Mouse (Mus musculus): ENCODE data around the gene Isca2. TPM values are rescaled to one million over a fixed set of nuclear protein-coding genes. Genes with fewer than 3 reads are reported as not detected.

Isca2 gene
- total RNA-seq (2017) = 29.6 and 39.9 TPM in 2 replicates

DNA sequence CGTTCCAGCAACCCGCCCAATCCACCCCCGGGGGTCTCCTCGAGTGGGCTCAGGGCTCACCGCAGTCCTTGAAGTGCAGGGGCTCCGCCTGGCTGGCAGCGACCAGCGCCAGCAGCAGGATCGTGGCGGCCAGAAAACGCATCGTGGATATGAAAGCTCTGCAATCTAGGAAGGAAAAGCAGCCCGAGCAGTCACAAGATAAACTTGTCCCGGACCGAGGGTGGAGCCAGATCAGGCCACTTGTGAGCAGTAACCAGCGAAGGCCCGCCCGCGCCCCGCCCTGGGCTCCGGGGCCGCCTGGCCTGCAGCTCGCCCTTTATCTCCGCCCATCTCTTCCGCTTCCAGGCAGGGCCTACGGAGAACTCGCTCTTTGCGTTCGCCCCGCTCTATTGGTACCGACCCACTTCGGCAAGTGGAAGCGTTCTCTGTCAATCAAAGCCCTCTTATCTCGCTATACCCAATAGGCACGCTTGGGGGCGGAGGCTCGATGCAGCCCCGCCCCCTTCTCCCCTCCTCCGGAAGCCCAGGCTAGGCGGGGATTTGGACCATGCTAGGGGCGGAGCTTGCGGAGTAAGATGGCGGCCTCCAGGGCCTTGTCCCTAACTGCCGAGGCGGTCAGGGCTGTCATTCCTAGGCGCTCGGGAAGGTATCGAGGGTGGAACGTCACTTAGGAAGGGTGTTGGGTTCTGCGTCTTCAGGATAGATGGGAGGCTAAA, at the start of gene Isca2, which contains the start of gene Npc2:
Isca2 (plus strand) TSS at position 526 of the 716 bp plus-strand sequence.
Npc2 (minus strand) TSS at position 427 of the 716 bp plus-strand sequence.
- peak; percentile 97 for ATAC-seq (ENCODE audit: extremely low read depth, insufficient number of reproducible peaks, low FRiP score, poor library complexity, severe bottlenecking)

DNA sequence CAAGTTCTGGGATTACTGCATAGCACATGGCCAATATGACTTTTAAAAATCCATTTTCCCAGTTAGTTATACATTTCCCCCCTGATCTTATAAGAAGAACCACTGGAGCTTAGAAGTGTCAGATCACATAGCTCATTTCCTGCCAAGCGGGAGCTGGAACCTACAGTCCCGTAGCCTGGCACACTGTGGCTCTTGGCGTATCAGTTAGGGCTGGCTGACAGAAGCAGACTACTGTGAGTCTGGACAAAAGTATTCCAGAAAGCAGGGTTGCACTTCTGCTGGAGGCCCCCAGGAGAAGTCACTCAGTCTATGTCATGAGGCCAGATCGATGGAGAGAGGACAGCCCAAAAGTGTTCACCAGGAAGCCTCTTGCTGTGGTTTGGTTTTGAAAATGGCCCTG, 46.7 kb upstream of the Isca2 start:
- ATAC-seq (ENCODE audit: extremely low read depth, insufficient number of reproducible peaks, low FRiP score, poor library complexity, severe bottlenecking) = no peak

DNA sequence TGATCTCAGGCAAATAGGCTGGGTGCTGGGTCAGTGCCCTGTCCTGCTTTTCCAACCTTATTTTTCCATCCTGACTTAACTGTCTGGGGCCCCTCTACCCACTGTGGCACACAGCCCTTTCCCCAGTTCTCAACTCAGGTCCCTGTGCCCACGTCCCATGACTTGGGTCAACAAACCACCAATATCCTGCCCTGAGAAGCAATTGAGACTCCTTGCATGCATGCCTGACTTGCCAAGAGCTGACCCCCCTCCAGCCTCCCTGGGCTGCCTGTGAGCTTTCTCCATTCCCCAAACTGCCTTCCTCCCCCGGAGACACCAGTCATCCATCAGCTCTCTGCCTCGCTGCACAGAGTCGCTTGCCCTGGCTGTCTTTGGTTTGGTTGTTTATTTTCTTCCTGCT, 46.1 kb upstream of the Isca2 start:
- ATAC-seq (ENCODE audit: extremely low read depth, insufficient number of reproducible peaks, low FRiP score, poor library complexity, severe bottlenecking) = no peak

DNA sequence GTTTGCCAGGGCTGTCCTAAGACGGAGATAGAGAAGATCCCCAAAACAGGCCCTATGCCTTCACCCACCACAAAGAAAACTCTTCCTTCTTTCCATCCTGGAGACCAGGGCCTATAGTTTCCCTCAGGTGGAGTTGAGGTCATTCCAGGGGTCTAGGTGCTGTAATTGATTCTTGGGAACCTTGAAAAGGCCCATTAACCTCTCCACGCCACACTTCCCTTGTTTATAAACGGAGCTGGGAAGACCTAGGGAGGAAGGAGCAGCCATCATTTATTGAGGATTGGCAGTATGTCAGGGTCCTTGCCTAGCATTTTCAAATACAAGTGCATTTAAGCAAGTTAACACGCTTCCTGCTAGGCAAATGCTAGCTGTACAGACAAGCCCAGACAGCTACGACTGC, 45.6 kb upstream of the Isca2 start:
- no peak for ATAC-seq (ENCODE audit: extremely low read depth, insufficient number of reproducible peaks, low FRiP score, poor library complexity, severe bottlenecking)

DNA sequence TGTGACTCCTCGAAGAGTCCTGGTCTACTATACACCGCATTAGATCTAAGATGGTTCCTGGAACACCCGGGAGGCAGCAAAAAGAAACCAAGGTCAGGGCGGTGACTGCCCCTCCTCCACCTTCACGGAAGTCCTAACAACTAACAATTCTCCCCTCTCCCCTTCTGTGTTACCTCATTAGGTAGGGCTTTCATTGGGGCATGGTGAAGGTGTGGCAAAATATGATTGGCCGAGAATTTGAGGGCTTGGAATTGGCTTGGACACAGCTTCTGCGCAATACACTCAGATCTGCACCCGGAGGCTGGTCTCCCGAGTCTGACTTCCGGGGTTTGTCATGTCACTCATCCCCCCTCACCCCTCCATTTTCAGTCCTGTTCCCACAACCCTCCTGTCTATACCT, 44.6 kb upstream of the Isca2 start:
- ATAC-seq (ENCODE audit: extremely low read depth, insufficient number of reproducible peaks, low FRiP score, poor library complexity, severe bottlenecking) = no peak

DNA sequence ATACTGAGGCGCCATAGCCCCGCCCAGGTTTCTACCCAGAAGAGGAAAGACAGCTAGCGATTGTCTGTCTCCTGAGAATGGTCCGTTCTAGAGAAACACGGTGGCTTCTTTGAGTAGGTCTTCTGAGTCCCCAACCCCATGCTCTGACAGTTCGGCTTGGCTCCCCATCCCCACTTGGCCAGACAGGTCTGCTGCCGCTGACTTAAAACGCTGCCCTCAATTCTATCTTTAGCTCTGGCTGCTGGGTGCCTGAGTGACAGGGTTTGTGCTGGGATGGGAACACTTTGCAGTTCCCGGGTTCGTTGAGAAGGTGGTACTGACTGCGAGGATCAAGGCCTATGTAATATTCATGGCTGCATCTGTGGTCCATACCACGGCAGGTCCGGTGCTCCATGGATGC, 39.7 kb upstream of the Isca2 start:
- ATAC-seq (ENCODE audit: extremely low read depth, insufficient number of reproducible peaks, low FRiP score, poor library complexity, severe bottlenecking) = no peak

DNA sequence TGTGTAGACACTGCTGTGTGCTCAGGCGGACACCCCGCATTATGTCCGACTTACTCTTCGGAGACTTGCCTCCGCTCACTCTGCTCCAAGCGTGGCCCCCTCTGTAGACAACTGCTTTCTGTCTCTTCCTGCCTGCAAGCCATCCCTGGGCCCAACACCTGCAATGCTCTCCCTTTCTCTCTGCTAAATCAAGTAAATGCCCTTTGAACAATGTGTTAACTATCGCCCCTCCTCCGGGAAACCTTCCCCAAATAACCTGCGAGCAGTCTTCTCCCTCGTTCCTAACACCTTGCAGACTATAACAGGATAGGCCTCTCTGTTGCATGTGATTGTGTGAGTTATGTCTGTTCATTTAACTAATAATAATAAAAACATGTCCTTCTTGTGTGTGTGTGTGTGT, 29.6 kb upstream of the Isca2 start:
- no peak for ATAC-seq (ENCODE audit: extremely low read depth, insufficient number of reproducible peaks, low FRiP score, poor library complexity, severe bottlenecking)

DNA sequence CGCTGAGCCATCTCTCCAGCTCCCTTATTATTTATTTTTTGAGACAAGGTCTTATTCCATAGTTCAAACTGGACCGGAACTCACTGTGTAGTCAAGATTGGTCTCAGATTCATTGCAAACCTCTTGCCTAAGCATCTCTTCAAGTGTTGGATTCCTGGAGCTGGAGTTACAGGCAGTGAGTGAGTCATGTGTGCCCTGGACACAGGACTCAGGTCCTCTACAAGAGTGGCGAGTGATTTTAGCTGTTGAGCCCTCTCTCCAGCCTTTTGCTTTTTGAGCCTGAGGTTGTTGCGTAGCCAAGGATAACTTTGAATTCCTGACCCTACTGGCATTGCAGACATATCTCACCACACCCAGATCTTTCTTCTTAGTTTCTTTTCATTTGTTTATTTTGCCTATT, 27.4 kb upstream of the Isca2 start:
- no peak for ATAC-seq (ENCODE audit: extremely low read depth, insufficient number of reproducible peaks, low FRiP score, poor library complexity, severe bottlenecking)

DNA sequence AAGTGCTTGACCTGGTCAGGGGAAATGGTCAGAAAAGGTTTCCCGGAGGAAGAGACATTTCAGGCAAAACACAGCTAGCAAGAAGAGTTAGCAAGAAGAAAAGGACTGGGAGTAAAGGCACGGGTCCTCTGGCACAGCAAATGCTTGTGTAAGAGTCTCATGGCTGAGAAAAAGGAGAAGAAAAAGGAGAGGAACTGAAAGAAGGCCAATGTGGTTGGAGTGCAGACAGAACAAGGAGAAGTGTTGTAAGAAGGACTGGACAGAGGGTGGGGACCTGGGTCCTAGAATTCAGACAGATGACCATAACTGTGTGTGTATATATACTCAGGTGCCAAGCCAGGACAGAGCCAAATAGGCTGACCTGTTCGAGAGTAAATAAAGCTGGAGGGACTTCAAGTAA, 24.9 kb upstream of the Isca2 start:
- no peak for ATAC-seq (ENCODE audit: extremely low read depth, insufficient number of reproducible peaks, low FRiP score, poor library complexity, severe bottlenecking)

DNA sequence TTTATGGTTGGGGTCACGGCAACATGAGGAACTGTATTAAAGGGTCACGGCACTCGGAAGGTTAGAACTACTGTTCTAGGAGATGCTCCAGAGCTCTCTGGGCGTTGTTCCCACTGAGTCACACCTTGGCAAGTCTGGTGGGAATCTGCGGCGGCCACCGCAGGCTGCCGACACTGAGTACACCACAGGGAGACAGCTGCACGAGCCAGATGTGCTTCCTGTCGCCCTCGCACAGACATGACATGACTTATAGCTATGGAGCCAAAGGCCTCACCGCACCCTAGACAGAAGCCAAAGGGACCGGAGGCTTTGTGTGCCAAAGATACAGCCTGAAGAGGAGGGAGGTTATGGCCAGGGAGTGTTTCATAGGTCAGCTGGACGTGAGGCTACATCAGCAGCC, 22.4 kb upstream of the Isca2 start:
- no peak for ATAC-seq (ENCODE audit: extremely low read depth, insufficient number of reproducible peaks, low FRiP score, poor library complexity, severe bottlenecking)

DNA sequence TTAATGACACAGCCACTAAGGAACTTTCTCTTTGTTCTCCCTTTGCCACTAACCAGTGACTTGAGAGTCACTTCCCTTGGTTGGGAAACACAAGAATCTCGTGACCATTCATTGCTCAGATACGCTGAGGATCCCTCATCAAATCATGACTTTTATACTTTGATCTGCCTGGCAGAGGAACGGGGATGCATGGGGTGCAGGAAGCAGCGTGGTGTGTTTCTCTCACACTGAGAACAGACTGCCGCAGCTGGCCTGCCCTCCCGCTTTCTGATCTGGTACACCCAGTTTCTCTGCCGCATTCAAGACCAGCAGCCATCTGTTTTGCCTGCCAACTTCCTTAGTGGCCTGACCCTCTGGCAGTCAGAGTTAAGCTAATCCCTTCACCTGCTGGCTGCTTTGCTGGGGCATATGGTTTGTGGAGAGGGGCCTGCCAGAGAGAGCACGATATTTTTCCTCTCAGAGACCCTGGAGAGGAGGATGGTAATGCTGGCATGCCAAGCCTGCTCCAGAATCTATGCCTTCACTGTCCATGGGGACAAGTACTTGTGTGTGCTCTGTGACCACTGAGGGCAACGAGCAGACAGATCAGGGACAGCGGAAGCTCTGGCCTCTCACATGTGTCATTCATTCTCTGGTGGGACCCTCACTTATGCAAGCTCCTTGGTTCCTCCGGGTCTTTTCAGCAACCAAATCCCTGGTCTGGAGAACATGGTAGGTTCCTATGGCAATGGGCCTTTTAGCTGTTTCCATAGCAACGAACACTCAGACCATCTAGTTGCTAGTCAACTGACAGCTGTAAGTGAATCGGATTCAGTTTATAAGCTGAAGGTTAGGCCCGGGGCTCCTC, 20.7 kb upstream of the Isca2 start:
- ATAC-seq (ENCODE audit: extremely low read depth, insufficient number of reproducible peaks, low FRiP score, poor library complexity, severe bottlenecking) = no peak

DNA sequence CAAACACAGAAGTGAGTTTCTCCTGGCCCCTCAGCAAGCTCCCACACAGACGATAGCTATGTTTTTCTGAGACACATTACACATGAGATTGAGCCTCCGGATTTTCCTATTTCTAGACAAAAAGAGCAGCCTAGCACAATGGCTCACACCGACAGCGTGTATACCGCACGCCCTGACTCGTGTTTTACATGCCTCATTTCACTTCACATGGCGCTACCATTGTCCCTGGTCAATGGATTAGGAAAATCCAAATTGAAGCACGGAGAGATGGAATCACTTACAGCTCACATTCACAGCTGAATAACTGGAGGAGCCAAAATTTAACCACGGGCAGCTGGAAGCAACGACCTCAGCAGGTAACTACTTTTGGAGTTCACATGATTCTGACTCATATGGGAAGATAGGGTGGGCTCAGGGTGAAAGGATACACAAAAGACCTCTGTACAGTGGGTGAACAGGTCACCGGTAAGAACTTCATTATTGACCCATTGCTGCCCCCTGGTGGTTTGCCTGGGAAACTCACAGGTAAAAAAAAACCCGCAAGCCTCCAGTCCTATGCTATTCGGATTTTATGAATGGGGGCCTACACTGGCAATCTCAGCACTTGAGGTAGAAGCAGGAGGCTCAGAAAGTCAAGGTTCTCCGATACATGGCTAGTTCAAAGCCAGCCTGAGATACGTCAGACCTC, 17.9 kb upstream of the Isca2 start:
- peak; percentile 54 for ATAC-seq (ENCODE audit: extremely low read depth, insufficient number of reproducible peaks, low FRiP score, poor library complexity, severe bottlenecking)

DNA sequence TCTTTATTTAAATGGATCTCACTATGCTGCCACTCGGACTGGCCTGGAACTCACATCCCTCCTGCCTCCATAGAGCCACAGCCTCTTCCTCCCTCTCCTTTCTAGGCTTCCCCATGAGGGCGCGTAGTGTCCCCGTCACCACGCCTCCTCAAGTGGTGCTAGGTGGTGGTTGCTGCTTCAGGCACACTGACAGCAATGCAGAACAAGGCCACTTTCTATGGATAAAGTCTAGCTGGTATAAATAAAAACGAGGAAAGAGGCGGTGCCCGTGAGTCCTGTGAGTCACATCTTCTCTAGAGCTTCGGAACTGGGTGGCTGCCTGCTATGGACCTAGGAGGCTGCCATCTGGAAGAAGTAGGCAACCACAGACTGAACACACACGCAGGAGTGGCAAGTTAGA, 17.0 kb upstream of the Isca2 start:
- no peak for ATAC-seq (ENCODE audit: extremely low read depth, insufficient number of reproducible peaks, low FRiP score, poor library complexity, severe bottlenecking)

DNA sequence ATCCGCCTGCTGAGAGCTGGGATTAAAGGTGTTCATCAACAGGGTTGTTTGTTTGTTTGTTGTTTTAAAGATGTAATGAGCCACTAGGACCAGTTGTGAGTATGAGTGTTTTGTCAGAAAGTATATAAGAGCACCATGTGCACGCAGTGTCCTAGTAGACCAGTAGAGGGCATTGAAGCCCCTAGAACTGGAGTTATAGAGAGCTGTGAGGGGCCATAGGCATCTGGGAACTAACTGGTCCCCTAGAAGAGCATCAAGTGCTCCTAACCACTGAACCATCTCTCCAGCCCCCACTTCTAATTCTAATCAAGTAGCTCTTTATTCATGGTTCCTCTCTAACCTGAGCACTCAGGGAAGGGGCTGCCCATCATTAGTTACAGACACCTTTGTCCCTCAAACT, 14.0 kb upstream of the Isca2 start:
- no peak for ATAC-seq (ENCODE audit: extremely low read depth, insufficient number of reproducible peaks, low FRiP score, poor library complexity, severe bottlenecking)

DNA sequence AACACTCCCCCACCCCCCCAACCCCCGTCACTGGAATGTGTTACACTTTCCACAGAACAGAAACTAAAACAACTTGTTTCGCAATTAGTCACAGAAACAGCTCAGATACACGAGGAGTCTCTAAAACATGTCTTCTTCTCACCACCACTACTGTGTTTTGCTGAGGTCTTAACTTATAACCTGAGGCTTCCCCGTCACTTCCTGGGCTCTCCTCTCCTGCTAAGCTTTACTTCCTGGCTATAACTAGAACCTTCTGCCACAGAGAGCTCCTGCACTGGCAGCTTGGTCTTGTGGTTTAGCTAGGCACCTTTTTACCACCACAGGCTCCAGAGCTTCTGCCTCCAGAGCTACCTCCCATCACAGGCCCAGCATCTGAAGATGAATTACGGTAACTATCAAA, 10.5 kb upstream of the Isca2 start:
- ATAC-seq (ENCODE audit: extremely low read depth, insufficient number of reproducible peaks, low FRiP score, poor library complexity, severe bottlenecking) = peak; percentile 34; the same call in 1 of the 2 replicates

DNA sequence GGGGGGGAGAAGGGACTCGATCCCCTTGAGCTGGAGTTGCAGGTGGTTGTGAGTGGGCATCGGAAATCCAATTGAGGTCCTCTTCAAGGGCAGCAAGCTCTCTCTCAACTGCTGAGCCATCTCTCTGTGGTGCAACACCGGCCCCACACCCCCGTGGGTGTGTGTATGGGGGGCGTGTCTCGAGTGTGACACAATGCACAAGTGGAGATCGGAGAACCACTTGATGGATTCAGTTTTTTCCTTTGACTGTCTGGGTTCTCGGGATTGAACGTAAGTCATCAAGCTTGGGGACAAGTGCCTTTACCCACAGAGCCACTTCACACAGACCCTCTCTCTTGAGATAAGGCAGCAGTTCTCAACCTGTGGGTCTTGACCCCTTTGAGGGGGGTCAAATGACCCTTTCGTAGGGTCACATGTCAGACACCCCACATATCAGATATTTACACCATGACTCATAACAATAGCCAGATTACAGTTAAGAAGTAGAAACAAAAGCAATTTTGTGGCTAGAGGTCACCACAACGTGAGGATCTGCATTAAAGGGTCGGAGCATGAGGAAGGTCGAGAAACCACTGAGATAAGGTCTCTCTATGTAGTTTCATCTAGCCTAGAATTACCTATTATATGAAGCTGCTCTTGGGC, 9.4 kb upstream of the Isca2 start:
- ATAC-seq (ENCODE audit: extremely low read depth, insufficient number of reproducible peaks, low FRiP score, poor library complexity, severe bottlenecking) = no peak

DNA sequence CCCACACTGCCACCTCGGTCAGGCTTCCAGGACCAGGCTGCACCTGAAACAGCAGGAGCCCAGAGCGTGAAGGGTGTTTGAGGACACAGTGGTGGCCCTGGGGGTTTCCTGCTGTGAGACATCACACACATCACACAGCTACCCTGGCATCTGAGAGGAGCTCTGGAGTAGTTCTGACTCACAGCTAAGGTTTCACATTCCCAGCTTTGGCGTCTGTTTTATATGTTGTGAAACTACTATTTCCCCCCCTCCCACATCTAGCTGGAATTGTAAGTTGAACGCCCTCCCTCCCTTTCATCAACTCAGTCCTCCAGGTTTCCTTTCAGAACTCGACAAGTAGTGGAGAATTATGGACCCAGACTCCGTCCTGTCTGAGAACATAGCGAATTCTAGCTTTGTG, 8.3 kb upstream of the Isca2 start:
- no peak for ATAC-seq (ENCODE audit: extremely low read depth, insufficient number of reproducible peaks, low FRiP score, poor library complexity, severe bottlenecking)

DNA sequence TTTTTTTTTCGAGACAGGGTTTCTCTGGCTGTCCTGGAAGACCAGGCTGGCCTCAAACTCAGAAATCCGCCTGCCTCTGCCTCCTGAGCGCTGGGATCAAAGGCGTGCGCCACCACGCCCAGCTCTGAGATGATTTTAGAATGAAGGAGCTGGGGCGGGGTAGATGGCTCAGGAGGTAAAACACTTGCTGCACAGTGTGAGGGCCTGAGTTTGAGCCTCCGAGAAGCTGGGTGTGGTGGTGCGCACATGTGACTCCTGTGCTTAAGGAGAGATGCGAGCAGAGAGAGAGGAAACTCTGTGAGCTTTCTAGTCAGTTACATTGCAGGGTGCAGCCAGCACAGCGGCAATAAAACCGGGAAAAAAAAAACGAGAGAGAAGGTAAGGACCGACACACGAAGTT, 7.5 kb upstream of the Isca2 start:
- no peak for ATAC-seq (ENCODE audit: extremely low read depth, insufficient number of reproducible peaks, low FRiP score, poor library complexity, severe bottlenecking)

DNA sequence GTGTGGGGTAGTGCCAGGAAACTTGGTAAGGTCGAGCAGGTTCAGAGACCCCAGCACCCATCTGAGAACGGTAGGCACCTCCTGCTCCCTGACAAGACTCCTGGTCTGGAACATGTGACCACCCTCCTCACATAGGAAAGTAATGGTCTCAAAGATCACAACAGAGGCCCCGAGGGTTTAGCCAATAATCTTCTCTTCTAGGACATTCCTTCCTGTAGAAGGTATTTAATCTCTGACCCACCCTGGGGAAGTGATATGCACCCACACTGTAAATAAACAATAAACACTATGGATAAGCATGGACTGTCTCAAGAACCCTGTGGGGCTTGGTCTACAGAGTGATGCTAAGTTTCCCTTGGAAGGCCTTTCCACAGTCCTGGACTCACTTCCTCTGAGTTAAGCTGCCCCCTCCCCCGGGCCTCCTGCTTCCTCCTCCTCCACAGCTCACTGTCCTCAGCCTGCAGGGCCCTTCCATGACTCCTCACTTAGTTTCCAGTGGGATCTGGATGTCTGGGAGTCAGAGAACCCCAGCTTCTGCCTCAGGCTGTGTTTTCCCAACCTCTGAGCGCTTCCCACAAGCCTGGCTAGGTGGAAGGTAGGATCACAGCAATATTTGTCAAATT, 6.8 kb upstream of the Isca2 start:
- no peak for ATAC-seq (ENCODE audit: extremely low read depth, insufficient number of reproducible peaks, low FRiP score, poor library complexity, severe bottlenecking)
